Mouse (Mus musculus) heart, adult 9 months (tissue): ENCODE results near the gene Rnf141.
A peak's percentile ranks its signal among the peaks of the same experiment; 100 is the strongest.

ENCODE experiments used
- DNase-seq, 2 experiments: peaks; one replicate each; pipeline ENCODE4 v3.0.0; 2022; ENCODE audit warnings: low spot score in 2 of 2

Rnf141 gene

GRCm38 (mm10) chr7:110796367-110797051 is 47.7 kb downstream of the Rnf141 start:
- no peak for DNase-seq

- DNase-seq: no peak
These were observed 49.5 kb downstream of the Rnf141 start for GRCm38 (mm10) chr7:110794722-110795121.

- no peak for DNase-seq
These were observed 51.4 kb downstream of the Rnf141 start for GRCm38 (mm10) chr7:110792834-110793233.

- DNase-seq: no peak
These were observed 52.1 kb downstream of the Rnf141 start for GRCm38 (mm10) chr7:110792201-110792600.

- DNase-seq: no peak
These were observed 53.4 kb downstream of the Rnf141 start for GRCm38 (mm10) chr7:110790878-110791277.

DNA sequence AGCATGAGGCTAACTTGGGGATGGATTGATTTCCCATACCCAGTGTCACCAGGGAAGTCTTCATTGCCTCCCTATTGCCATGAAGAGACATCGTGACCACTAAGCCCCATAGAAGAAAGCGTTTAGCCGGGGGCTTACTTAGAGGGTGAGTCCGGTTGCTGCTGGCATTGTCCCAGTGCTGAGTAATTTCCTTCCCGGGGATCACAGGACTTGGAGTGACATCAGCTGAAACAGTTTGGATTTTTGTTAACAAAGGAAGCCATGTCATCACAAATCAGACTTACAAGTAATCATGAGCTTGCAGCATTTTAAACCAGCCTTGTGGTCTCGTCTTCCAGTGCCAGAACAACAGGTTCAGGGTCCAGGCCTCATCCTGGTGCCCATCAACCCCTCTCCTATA is 56.9 kb downstream of the Rnf141 start:
- DNase-seq: peak; percentile 68 to 72

DNA sequence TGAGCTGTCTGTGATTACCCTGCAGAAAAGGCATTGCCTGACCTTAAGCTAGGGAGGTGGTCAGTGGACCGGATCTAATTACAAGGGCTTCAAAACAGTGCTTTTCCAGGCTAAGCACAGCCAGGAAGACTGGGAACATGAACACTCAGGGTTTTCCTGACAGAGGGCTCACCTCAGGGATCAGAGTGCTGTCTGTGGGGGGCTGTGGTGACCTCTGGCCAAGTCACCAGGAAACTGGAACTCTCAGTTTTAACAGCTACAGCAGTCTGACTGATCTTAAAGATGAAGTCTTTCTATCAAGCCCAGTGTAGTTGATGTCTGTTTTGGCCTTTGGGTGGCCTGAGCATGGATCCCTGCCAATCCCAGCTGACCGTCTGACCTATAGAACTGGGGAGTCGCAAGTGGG is 58.5 kb downstream of the Rnf141 start:
- no peak for DNase-seq

DNA sequence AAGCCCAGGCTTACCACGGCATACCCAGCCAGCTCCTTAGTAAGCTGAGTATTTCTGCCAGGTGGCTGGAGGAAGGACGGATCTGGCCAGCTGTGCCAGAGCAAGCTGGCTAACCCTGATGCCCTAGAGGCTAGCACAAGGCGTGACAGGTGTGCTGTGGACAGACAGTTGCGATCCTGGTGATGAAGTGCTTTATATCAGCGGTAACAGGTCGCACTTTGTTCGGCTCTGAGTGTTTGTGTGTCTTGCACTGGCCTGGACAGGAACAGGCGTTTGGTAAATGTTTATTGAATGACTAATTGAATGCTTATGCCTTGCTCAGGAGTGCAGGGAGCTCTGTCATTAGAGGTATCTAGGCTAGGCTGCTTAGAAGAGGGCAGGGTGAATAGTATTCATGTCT is 59.3 kb downstream of the Rnf141 start:
- DNase-seq: no peak

GRCm38 (mm10) chr7:110782845-110783478 is 61.3 kb downstream of the Rnf141 start:
- no peak for DNase-seq

DNA sequence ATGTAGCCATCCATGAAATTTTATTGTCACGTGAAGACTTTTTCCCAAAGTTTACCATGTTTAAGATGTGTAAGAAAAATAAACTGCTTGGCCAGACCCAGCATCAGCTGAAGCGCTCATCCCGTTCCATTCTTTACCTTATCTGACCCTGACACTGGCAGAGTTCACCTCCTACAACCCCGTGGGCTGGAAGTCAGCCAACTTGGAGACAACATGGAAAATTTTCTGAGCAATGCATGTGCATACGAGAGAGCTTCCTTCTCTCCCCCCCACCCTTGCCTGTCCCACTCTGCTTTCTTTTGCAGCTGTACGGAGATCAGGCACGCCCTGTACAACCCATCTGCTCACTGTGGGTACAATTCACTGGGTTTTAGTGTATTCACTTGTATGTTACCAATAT is 62.1 kb downstream of the Rnf141 start:
- DNase-seq: peak in 1 of 2 experiments; percentile 74

DNA sequence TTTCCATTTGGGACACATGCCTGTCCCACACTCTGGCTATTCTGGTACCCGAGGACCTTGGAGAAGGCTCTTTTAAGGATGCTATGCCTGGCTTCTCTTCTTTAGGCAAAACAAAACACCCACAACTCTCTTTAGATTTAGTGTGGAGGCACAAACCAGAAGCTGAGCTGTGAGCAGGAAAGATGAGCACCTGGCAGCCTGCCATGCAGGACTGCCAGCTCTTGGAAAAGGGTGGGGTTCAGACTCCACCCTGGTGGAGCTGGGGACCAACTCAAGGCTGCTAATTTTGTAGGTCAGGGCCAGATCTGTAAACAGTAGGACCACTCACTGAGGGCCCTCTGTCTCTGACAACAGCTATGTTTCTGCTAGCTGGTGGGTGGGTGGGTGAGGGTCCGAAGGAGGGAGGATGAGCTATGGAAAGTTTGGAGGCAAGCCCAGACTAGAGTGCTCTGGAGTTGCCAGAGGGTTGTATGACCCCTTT is 63.0 kb downstream of the Rnf141 start:
- no peak for DNase-seq

DNA sequence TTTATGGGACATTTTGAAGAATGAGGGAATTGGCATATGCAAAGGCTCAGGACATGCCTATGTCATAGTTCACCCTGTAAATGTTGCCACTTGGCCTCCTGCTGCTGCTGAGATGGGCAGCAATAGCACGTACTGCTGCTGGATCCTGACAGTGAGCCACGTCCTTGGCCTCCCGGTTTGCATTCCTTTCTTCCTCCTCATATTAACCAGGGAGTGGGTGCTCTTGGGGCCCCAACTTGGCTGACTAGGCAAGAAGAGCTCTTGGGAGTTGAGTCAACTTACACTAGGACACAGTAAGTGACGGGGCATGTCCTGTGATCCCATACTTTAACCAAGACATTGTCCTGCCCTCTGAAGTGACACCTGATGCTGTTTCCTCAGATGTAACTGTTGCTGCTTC is 63.7 kb downstream of the Rnf141 start:
- no peak for DNase-seq

DNA sequence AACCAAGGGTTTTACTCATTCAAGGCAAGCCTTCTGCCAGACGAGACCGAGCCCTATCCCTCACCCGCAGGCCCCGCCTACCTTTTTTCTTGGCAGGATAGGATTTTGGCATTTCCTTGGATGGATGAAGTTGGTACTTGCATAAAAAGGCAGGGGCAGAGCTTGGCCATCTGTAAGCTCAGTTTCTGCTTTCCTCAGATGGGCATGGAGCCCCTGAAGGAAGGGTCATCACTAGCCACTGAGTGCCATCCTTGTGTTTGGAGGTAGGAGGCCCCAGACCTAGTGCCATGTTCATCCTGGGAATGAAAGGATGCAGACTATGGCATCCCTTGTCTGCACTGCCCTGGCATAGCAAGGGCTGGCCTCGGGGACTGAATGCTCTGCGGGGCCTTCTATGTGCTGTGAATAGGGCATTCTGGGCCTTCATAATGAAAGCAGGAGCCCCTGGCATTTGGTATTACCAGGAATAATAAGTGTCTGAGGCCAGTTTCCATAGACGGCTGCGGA is 64.6 kb downstream of the Rnf141 start:
- DNase-seq: no peak

DNA sequence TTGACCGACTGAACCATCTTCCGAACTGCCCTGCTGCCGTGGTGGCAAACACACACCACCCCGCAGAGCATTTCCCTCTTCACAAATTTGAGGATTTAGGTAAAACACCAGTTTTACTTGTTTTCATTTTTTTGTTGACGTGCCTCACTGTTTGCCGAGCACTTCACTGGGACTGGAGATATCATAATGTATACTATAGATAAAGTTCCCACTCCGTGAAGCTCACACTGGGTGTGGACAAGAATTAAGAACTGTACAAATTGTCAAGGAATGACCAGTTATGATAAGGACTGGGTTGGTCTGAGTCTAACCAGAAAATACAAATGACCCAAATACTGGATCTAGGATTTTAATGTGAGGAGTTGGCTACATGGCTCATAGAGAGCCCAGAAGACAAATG is 65.3 kb downstream of the Rnf141 start:
- DNase-seq: no peak

DNA sequence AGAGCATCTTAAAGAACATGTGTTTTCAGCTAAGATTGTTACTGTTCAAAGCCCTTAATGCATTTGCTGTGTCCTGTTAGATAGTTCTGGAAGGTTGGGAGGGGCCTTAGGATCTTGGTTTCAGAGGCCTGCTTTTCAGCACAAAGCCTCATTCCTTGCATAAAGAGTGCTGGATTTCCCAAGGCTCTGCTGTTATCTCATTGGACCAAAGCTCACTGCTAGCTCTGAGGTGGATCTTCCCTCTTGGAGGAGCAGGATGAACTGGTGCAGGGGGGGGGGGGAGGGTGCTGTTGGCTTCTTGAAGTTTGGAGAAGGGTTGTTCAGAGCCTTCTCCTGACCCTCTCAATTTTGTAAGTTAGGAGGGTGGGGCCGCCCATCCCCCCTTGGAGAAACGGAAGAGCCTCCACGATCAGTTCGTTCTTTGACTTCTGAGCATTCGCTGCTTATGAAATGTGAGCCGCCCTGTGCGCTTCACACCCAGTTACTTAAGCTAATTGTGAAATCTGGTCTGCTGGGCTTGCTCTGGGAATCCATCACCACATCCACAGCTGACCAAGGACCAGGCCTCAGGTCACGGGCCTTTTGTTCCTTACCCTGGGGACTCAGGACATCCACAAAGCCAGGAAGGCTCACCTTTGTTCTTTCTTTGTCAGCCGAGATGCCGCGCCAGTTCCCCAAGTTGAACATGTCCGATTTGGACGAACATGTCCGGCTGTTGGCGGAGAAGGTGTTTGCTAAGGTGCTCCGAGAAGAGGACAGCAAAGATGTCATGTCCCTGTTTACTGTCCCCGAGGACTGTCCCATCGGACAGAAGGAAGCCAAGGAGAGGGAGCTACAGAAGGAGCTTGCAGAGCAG is 66.9 kb downstream of the Rnf141 start:
- DNase-seq: no peak

- DNase-seq: no peak
These were observed 69.6 kb downstream of the Rnf141 start for GRCm38 (mm10) chr7:110774674-110775073.

GRCm38 (mm10) chr7:110774077-110774476 is 70.2 kb downstream of the Rnf141 start:
- DNase-seq: peak in 1 of 2 experiments; percentile 69

GRCm38 (mm10) chr7:110773204-110774002 is 70.9 kb downstream of the Rnf141 start:
- DNase-seq: peak; percentile 73 to 76

DNA sequence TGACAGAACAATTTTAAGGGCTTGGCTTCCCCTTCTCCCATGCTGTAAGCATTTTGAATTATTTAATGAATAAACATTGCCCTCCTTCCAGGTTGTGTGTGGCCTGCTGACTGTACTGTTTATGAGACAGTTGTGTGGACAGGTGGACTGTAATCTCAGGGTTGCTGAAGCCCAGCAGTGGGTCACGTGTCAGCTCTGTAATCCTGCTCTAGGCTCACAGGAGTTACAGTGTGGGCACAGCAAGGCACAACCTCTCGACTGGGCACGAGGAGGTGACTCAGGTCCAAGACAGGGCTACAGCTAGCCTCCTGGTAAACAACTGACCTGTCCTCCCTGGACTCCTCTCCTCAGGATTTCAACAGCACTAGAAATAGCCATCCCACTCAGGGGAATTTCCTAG is 71.9 kb downstream of the Rnf141 start:
- DNase-seq: no peak

DNA sequence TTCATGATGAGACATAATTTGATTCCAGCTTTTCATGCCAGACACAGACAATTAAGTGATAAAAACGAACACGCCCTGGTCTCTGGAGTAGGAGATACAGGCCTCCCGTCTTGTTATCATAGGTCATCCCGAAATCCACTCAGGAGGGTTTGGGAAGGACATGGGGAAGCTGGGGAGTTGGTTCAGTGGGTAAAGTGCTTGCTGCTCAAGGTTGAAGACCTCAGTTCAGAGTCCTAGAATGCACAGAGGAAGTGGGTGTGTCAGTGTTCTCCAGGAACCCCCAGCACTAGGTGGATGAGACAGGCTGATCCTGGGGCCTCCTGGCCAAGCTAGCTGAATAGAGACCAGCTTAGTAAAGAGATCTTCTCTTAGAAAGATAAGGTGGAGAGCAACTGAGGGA is 73.3 kb downstream of the Rnf141 start:
- no peak for DNase-seq

DNA sequence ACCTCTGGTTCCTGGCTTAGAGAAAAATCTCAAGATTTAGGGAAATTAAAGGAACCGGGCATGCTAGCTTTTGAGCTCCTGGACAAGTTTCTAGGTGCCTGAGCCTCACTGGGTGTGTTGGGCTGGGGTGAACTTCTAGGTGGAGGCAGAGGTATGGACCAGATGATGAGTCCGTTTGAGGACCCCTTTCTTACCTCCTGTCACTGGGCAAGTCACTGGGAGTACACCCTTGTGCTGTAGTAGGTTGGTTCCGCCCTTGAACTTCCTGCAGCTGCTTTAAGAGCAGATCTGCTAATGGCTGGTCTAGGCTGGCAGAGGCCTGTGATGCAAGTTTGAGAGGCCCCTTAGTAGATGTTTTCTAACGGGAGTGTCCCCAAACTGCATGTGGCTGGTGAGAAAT is 75.2 kb downstream of the Rnf141 start:
- peak; percentile 59 to 62 for DNase-seq
